Mouse (Mus musculus) brain, embryonic 14.5 days (tissue): ENCODE measurements around the gene Flrt3.

Source experiments
- CTCF ChIP-seq: fragments of 200-500 bp; IDR thresholded peaks from 2 replicates; pipeline ENCODE4 v1.5.1; 2012; ENCODE audit warnings: inconsistent platforms, mild to moderate bottlenecking, moderate library complexity, borderline replicate concordance; ENCODE audit not compliant: insufficient read depth, insufficient read length; ENCODE audit errors: extremely low read depth
- POLR2A ChIP-seq: fragments of 200-500 bp; IDR thresholded peaks from 2 replicates; pipeline ENCODE4 v1.6.1; 2012; ENCODE audit warnings: mild to moderate bottlenecking, inconsistent platforms, borderline replicate concordance; ENCODE audit not compliant: poor library complexity, insufficient read depth, insufficient read length, severe bottlenecking; ENCODE audit errors: extremely low read depth

- no peak for TF ChIP-seq CTCF
- TF ChIP-seq POLR2A, result no peak
These were observed 4.4 kb downstream of the Flrt3 start for GRCm38 (mm10) chr2:140666846-140667245.
